Mouse (Mus musculus): Measurements from ENCODE around the gene Krt20.

DNA sequence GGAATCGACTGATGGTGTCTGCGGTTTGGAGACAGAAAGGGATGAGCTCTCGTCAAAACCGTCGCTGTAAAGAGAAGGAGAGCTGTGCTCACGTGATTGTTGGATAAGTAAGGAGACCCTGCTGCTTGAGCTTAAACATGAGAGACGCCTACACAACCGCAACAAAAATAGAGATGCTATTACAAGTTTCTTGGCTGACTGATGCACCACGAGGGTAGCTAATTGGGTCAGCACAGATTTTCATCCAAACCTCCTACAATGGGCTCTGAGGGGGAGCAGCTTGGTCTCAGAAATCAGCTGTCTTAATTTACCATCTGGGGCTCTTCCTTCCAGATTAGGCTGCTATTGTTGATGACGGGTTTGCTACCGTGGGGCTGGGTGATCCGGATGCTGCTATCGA is 21.0 kb downstream of the Krt20 start:
- TF ChIP-seq CTCF (IDR thresholded peaks at IDR 0.05; ENCODE audit: borderline replicate concordance, insufficient read depth, low read length) (no peak), POLR2A (IDR thresholded peaks at IDR 0.05; ENCODE audit: low read depth, low read length) (no peak)
